Mouse (Mus musculus): Measurements from ENCODE around the gene Fam76a.
"Not testable (repeated sequence)": the region's sequence is repeated elsewhere in the genome, so short reads cannot be mapped to it uniquely, and the experiment has no call there.

The Fam76a gene

GRCm38 (mm10) chr4:132945261-132946046, 23.1 kb upstream of the Fam76a start:
- peak; percentile 71 for ATAC-seq (ENCODE audit: insufficient number of reproducible peaks, low FRiP score, low TSS enrichment)

- no peak for ATAC-seq (ENCODE audit: insufficient number of reproducible peaks, low FRiP score, low TSS enrichment)
These were observed 22.4 kb upstream of the Fam76a start for GRCm38 (mm10) chr4:132944776-132945175.

GRCm38 (mm10) chr4:132944106-132944505, 21.7 kb upstream of the Fam76a start:
- ATAC-seq (ENCODE audit: insufficient number of reproducible peaks, low FRiP score, low TSS enrichment): no peak

GRCm38 (mm10) chr4:132943088-132943487, 20.7 kb upstream of the Fam76a start:
- ATAC-seq (ENCODE audit: insufficient number of reproducible peaks, low FRiP score, low TSS enrichment): no peak

GRCm38 (mm10) chr4:132941012-132941729, 18.8 kb upstream of the Fam76a start:
- ATAC-seq (ENCODE audit: insufficient number of reproducible peaks, low FRiP score, low TSS enrichment): no peak

- ATAC-seq (ENCODE audit: insufficient number of reproducible peaks, low FRiP score, low TSS enrichment): no peak
These were observed 17.2 kb upstream of the Fam76a start for GRCm38 (mm10) chr4:132939421-132940127.

- ATAC-seq (ENCODE audit: insufficient number of reproducible peaks, low FRiP score, low TSS enrichment): peak; percentile 22; the same call in 1 of the 2 replicates
These were observed 16.0 kb upstream of the Fam76a start for GRCm38 (mm10) chr4:132938181-132938941.

- no peak for ATAC-seq (ENCODE audit: insufficient number of reproducible peaks, low FRiP score, low TSS enrichment)
These were observed 12.3 kb upstream of the Fam76a start for GRCm38 (mm10) chr4:132934639-132935038.

GRCm38 (mm10) chr4:132932752-132933404, 10.5 kb upstream of the Fam76a start:
- no peak for ATAC-seq (ENCODE audit: insufficient number of reproducible peaks, low FRiP score, low TSS enrichment)

- ATAC-seq (ENCODE audit: insufficient number of reproducible peaks, low FRiP score, low TSS enrichment): no peak
These were observed 8.4 kb upstream of the Fam76a start for GRCm38 (mm10) chr4:132930784-132931183.

- ATAC-seq (ENCODE audit: insufficient number of reproducible peaks, low FRiP score, low TSS enrichment): not testable (repeated sequence)
These were observed 4.2 kb upstream of the Fam76a start for GRCm38 (mm10) chr4:132926520-132926919.

- peak; percentile 23; the same call in 1 of the 2 replicates for ATAC-seq (ENCODE audit: insufficient number of reproducible peaks, low FRiP score, low TSS enrichment)
These were observed 262 bp downstream of the Fam76a start for GRCm38 (mm10) chr4:132922061-132922530.

GRCm38 (mm10) chr4:132921488-132921887, 870 bp downstream of the Fam76a start:
- no peak for ATAC-seq (ENCODE audit: insufficient number of reproducible peaks, low FRiP score, low TSS enrichment)

GRCm38 (mm10) chr4:132920171-132920570, 2.2 kb downstream of the Fam76a start:
- ATAC-seq (ENCODE audit: insufficient number of reproducible peaks, low FRiP score, low TSS enrichment): no peak

GRCm38 (mm10) chr4:132918493-132918892, 3.9 kb downstream of the Fam76a start:
- not testable (repeated sequence) for ATAC-seq (ENCODE audit: insufficient number of reproducible peaks, low FRiP score, low TSS enrichment)

- ATAC-seq (ENCODE audit: insufficient number of reproducible peaks, low FRiP score, low TSS enrichment): no peak
These were observed 10.2 kb downstream of the Fam76a start for GRCm38 (mm10) chr4:132912156-132912555.

GRCm38 (mm10) chr4:132905843-132906360, 16.5 kb downstream of the Fam76a start:
- ATAC-seq (ENCODE audit: insufficient number of reproducible peaks, low FRiP score, low TSS enrichment): no peak

- ATAC-seq (ENCODE audit: insufficient number of reproducible peaks, low FRiP score, low TSS enrichment): no peak
These were observed 17.5 kb downstream of the Fam76a start for GRCm38 (mm10) chr4:132904765-132905309.

- no peak for ATAC-seq (ENCODE audit: insufficient number of reproducible peaks, low FRiP score, low TSS enrichment)
These were observed 18.3 kb downstream of the Fam76a start for GRCm38 (mm10) chr4:132904071-132904470.

All from cerebellum, adult (tissue).